Mouse (Mus musculus) embryonic facial prominence, embryonic 12.5 days (tissue): ENCODE measurements around the gene D630003M21Rik. TPM values are rescaled to one million over a fixed set of nuclear protein-coding genes. Genes with fewer than 3 reads are reported as not detected.

Experiments
- ATAC-seq: fragments of 200-750 bp; cut with Nextera tagmentation; 2 replicates; pipeline ENCODE4 v1.8.0; 2017; ENCODE audit not compliant: insufficient number of reproducible peaks, insufficient read depth, low FRiP score, low TSS enrichment
- H3K27ac ChIP-seq: fragments of 300-500 bp; sonication (generic); 2 replicates; pipeline ENCODE4 v1.5.1; 2016; ENCODE audit warnings: mild to moderate bottlenecking
- H3K27me3 ChIP-seq: fragments of 300-500 bp; sonication (generic); 2 replicates; pipeline ENCODE4 v1.6.1; 2016; ENCODE audit warnings: mild to moderate bottlenecking, moderate library complexity
- H3K36me3 ChIP-seq: fragments of 300-500 bp; sonication (generic); 2 replicates; pipeline ENCODE4 v1.6.1; 2016; ENCODE audit warnings: mild to moderate bottlenecking
- H3K4me1 ChIP-seq: fragments of 300-500 bp; sonication (generic); 2 replicates; pipeline ENCODE4 v1.6.1; 2016
- H3K4me2 ChIP-seq: fragments of 300-500 bp; sonication (generic); replicated peaks from 2 replicates; pipeline ENCODE4 v1.6.1; 2016; ENCODE audit warnings: mild to moderate bottlenecking, moderate library complexity
- H3K4me3 ChIP-seq: fragments of 300-500 bp; sonication (generic); 2 replicates; pipeline ENCODE4 v1.5.1; 2016; ENCODE audit warnings: mild to moderate bottlenecking
- H3K9ac ChIP-seq: fragments of 300-500 bp; sonication (generic); 2 replicates; pipeline ENCODE4 v1.6.1; 2016; ENCODE audit warnings: mild to moderate bottlenecking, moderate library complexity
- H3K9me3 ChIP-seq: fragments of 300-500 bp; sonication (generic); 2 replicates; pipeline ENCODE4 v1.6.1; 2016; ENCODE audit warnings: mild to moderate bottlenecking, moderate library complexity
- WGBS: fragments of 180-500 bp; shearing (Covaris S2); methylation state at CpG from one replicate; pipeline ENCODE4 v1.1.7; 2016; 5-methylcytosine and 5-hydroxymethylcytosine counted together
- polyA plus RNA-seq: library from polyadenylated mRNA; unstranded; fragments of >200 nt; fragmentation: Nextera tagmentation; extraction: Ambion mirVana; gene quantifications from 2 replicates; pipeline ENCODE4 v1.2.1, GENCODE M21; 2016

Gene D630003M21Rik
- polyA plus RNA-seq, 1 experiment from 2014 or later, result 5.9 TPM

DNA sequence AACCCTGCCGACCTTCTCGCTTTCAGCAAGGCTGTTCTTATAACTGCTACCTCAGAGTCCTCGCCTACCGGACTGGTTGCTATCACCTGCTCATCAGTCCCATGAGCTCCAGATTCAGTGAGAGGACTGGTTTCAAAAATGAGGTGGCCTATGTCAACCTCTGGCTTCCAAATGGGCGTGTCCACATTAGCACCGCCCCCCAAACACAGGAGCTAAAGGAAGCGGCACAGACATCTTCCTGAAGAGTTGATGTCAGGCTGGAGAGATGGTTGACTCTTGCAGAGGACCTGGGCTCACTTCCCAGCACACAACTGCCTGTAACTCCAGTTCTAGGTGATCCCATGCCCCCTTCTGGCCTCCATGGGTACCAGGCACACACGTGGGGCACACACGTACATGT is 52.3 kb downstream of the D630003M21Rik start:
- Histone ChIP-seq H3K4me1 (0 out of 2 replicates have a peak, but pooled peaks cover 5% of the 10 kb centered on the region), H3K4me2 (no peak overlapping the region), H3K27ac (no peak overlapping the region), H3K27me3 (no peaks in the 10 kb centered on the region), H3K4me3 (no peak overlapping the region), H3K9ac (no peak overlapping the region), H3K36me3 (no peaks in the 10 kb centered on the region), H3K9me3 (no peaks in the 10 kb centered on the region)
- ATAC-seq, result no peak
- 89% methylated on average over 9 of the region's 9 CpGs for WGBS

DNA sequence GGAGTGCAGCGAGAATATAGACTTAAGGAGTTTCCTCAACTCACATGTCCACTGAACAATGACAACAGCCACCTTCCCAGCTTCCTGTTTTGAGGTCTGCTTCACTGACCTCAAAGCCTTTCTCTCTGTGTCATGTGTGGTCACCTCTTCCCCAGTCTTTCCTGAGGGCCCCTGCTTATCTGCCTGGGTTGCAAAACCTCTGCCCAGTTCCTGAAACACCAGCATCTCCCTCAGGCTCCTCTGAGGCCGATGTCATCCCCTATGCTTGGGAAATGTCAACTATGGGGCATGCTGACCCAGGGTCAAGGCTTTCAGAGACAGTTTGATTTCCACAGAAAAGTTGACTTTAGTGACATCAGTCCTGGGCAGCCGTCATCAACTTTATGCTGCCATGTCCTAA is 53.6 kb downstream of the D630003M21Rik start:
- Histone ChIP-seq H3K4me3 (no peak overlapping the region), H3K4me2 (no peak overlapping the region), H3K4me1 (0 out of 2 replicates have a peak, but pooled peaks cover 5% of the 10 kb centered on the region), H3K36me3 (no peaks in the 10 kb centered on the region), H3K27ac (no peak overlapping the region), H3K27me3 (no peaks in the 10 kb centered on the region), H3K9me3 (no peaks in the 10 kb centered on the region), H3K9ac (no peak overlapping the region)
- no peak for ATAC-seq
- 72% methylated on average over 3 of the region's 3 CpGs for WGBS

DNA sequence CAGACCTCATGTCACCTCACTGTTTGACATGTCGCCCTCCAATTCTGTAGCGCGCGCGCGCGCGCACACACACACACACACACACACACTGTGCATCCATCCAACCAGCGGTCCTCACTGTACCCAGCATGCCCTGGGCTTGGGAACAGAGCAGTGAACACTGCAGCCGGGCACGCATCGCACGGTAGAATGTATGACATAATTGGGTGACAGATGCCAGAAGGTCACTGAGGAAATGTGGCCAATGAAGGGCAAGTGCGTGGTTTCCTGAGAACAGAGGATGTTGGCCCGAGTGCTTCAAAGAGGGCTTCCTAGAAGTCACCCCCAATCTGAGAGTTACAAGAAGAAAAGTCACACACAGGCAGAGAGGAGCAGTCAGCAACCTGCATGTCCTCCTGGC is 54.1 kb downstream of the D630003M21Rik start:
- Histone ChIP-seq H3K9ac (no peak overlapping the region), H3K4me3 (no peak overlapping the region), H3K4me1 (0 out of 2 replicates have a peak, but pooled peaks cover 5% of the 10 kb centered on the region), H3K36me3 (no peaks in the 10 kb centered on the region), H3K4me2 (no peak overlapping the region), H3K27ac (no peak overlapping the region), H3K27me3 (no peaks in the 10 kb centered on the region), H3K9me3 (no peaks in the 10 kb centered on the region)
- 87% methylated on average over 15 of the region's 15 CpGs for WGBS
- ATAC-seq, result no peak

DNA sequence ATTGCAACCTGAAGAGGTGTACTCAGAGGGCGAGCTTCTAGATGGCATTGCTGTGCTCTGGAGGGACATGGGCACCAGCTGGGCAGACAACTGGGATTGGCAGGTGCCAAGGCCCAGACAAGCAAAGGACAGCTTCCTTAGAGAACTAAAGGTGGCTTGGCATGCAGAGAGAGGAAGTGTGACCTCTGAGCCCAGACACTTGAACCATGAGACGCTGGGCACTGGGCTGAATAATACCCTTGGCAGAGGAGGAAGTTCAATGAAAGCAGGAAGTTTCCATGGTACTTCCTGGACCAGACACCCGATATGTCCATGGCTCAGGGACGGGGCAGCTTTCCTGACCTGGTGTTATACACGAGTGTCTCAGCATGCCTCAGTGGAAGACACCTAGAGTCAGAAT is 54.6 kb downstream of the D630003M21Rik start:
- no peak overlapping the region for H3K4me2 ChIP-seq
- no peak overlapping the region for H3K4me3 ChIP-seq
- 71% methylated on average over 5 of the region's 5 CpGs for WGBS
- H3K4me1 ChIP-seq, result peaks cover 3% of the 10 kb centered on the region; the same call in 1 of the 2 replicates
- H3K27me3 ChIP-seq, result no peaks in the 10 kb centered on the region
- no peak for ATAC-seq
- H3K36me3 ChIP-seq, result no peaks in the 10 kb centered on the region
- no peak overlapping the region for H3K9ac ChIP-seq
- no peak overlapping the region for H3K27ac ChIP-seq
- H3K9me3 ChIP-seq, result no peaks in the 10 kb centered on the region

DNA sequence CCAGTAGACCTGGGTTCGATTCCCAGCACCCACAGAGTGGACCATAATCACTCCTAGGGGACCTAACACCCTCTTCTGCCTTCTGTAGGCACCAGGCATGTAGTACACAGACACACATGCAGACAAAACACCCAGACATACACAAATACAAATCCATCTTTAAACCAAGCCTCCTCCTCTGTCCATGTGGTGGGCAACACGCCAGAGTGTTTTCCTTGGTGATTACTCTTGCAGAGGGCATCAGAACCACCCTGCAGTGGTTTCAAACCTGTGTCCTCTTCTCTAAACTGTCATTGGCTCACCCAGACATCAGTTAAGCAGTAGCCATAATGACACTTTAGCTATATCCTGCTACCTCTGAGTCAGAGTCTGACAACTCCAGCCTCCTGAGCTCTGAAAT is 58.6 kb downstream of the D630003M21Rik start:
- H3K4me2 ChIP-seq, result no peak overlapping the region

DNA sequence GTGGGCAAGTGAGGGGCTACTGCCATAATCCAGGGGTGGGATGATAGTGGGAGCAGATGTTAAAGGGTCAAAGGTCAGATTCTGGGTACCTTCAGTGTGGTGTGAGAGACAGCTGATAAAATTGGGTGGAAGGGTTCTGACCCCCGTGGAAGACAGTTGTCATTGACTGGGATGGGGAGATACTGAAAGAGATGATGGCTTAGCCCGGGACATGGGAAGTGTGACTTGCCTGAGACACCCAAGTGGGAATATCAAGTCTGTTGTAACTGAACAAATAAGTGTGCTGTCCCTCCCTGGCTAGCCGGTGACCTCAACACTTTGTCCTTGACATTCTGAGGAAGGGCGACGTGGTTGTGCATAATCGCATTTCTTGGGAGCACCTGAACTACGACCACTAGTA is 59.3 kb downstream of the D630003M21Rik start:
- H3K9me3 ChIP-seq, result no peaks in the 10 kb centered on the region
- WGBS, result 86% methylated on average over 7 of the region's 7 CpGs
- H3K36me3 ChIP-seq, result no peaks in the 10 kb centered on the region
- no peaks in the 10 kb centered on the region for H3K27me3 ChIP-seq
- H3K4me1 ChIP-seq, result peaks cover 8% of the 10 kb centered on the region; the same call in 1 of the 2 replicates
- no peak overlapping the region for H3K4me3 ChIP-seq
- H3K4me2 ChIP-seq, result no peak overlapping the region
- H3K9ac ChIP-seq, result no peak overlapping the region
- no peak overlapping the region for H3K27ac ChIP-seq
- no peak for ATAC-seq

More for the DNA sequence above, 58.6 kb downstream of the D630003M21Rik start:
- H3K4me3 ChIP-seq, result no peak overlapping the region
- H3K9ac ChIP-seq, result no peak overlapping the region
- H3K27ac ChIP-seq, result no peak overlapping the region
- no peaks in the 10 kb centered on the region for H3K27me3 ChIP-seq
- no peaks in the 10 kb centered on the region for H3K36me3 ChIP-seq
- peaks cover 8% of the 10 kb centered on the region; the same call in 1 of the 2 replicates for H3K4me1 ChIP-seq
- no peak for ATAC-seq
- WGBS, result 84% methylated on average over 2 of the region's 2 CpGs
- H3K9me3 ChIP-seq, result no peaks in the 10 kb centered on the region

DNA sequence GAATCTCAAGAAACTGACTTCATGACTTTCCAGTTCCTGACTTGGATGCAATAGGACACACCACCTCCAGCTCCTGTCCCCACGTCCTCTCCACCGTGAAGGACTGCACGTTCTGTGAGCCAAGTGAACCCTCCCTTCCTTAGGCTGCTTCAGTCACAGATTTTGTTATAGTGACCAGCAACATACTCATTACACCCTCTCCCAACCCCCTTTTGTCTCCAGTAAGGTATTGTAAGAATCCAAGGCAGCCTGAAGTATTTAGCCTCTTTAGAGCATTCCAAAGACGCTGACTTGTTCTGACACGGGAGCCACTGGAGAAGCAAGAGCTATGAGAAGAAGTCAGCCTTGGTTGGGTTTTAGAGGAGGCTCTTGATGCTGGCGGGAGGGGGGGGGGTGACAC is 59.7 kb downstream of the D630003M21Rik start:
- Histone ChIP-seq H3K4me1 (peaks cover 8% of the 10 kb centered on the region; the same call in 1 of the 2 replicates), H3K27ac (no peak overlapping the region), H3K4me3 (no peak overlapping the region), H3K9me3 (no peaks in the 10 kb centered on the region), H3K9ac (no peak overlapping the region), H3K36me3 (no peaks in the 10 kb centered on the region), H3K4me2 (no peak overlapping the region), H3K27me3 (no peaks in the 10 kb centered on the region)
- ATAC-seq, result no peak
- 80% methylated on average over 6 of the region's 6 CpGs for WGBS

DNA sequence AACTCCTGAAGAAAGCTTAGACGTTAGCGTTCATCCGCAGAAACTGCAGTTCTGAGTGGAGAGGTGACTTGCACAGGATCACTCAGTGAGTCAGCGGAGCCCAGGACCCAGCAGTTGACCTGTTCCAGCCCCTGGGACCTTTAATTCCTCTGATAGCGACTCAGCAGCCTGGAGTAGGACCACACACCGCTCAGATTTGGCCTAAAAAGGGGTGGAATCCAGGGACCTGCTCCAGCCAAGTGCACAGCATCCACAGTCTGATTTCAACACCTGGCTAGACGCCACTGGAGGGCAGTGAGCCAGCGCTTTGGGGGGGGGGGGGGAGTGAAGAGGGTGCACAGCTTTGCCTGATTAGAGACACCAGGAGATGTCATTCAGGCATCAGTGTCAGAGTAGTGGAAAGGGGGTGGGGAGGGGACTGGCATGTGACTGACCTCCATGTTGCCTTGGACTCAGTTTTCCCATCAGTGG is 60.2 kb downstream of the D630003M21Rik start:
- H3K27ac ChIP-seq, result no peak overlapping the region
- WGBS, result 73% methylated on average over 8 of the region's 8 CpGs
- H3K4me2 ChIP-seq, result no peak overlapping the region
- H3K27me3 ChIP-seq, result no peaks in the 10 kb centered on the region
- no peak for ATAC-seq
- no peaks in the 10 kb centered on the region for H3K9me3 ChIP-seq
- no peak overlapping the region for H3K4me3 ChIP-seq
- H3K4me1 ChIP-seq, result peaks cover 8% of the 10 kb centered on the region; the same call in 1 of the 2 replicates
- no peak overlapping the region for H3K9ac ChIP-seq
- no peaks in the 10 kb centered on the region for H3K36me3 ChIP-seq

DNA sequence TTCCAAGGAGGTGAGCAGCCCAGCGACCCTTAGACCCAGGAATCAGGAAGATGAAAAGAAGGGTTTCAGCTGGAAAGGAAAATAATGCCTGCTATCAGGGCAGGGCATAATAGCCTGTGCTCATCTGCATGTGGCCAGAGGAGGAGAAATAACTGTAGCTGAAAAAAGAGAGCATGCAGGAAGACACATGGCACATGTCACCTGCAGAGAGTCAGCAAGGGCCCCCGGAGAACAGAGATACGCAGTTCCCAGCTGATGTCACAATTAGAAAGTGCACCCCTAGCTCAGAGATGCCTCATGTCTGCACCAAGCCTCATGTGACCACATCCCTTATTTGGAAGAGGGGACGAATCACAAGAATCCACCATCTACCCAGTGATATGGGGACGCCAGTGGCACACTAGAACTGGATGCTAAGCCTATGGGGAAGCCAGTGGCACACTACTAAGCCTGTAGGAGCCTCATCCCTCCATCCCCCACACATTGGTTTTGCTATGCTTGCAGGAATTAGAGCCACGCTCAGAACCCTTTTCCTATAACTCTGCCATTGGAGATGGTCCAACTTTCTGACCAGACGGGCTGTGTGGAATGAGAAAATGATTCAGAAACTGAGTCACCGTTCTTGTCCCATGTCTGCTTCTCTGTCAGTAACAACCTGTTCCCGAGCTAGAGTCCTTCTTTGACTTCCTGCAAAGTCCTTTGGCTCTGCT is 61.4 kb downstream of the D630003M21Rik start:
- no peak for ATAC-seq
- H3K4me1 ChIP-seq, result peaks cover 8% of the 10 kb centered on the region; the same call in 1 of the 2 replicates
- H3K4me3 ChIP-seq, result no peak overlapping the region

DNA sequence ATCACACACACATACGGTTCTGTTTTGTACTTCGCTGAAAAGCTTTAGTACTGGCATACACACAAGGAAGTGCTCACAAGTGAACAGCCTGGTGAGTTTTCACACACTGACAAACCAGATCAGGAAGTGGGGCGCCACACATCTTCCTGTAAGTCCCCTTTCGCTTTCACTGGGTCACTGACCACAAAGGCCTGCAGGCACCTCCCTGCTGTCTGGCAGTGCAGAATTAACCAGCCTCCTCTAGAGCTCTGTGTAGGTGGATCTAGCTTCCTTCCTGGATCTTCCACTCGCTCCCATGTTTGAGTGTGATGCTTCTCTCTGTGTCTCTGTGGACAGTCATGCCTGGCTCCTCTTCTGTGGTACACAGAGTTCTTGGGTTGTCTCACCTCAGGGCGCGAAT is 62.4 kb downstream of the D630003M21Rik start:
- H3K27ac ChIP-seq, result no peak overlapping the region
- H3K4me3 ChIP-seq, result no peak overlapping the region
- 73% methylated on average over 7 of the region's 7 CpGs for WGBS
- H3K9me3 ChIP-seq, result no peaks in the 10 kb centered on the region
- no peak for ATAC-seq
- H3K27me3 ChIP-seq, result no peaks in the 10 kb centered on the region
- no peaks in the 10 kb centered on the region for H3K36me3 ChIP-seq
- no peak overlapping the region for H3K4me2 ChIP-seq
- H3K4me1 ChIP-seq, result peaks cover 8% of the 10 kb centered on the region; the same call in 1 of the 2 replicates
- H3K9ac ChIP-seq, result no peak overlapping the region

More for the DNA sequence above, 61.4 kb downstream of the D630003M21Rik start:
- Histone ChIP-seq H3K36me3 (no peaks in the 10 kb centered on the region), H3K27ac (no peak overlapping the region), H3K9me3 (no peaks in the 10 kb centered on the region), H3K9ac (no peak overlapping the region), H3K4me2 (no peak overlapping the region), H3K27me3 (no peaks in the 10 kb centered on the region)
- 73% methylated on average over 9 of the region's 9 CpGs for WGBS

DNA sequence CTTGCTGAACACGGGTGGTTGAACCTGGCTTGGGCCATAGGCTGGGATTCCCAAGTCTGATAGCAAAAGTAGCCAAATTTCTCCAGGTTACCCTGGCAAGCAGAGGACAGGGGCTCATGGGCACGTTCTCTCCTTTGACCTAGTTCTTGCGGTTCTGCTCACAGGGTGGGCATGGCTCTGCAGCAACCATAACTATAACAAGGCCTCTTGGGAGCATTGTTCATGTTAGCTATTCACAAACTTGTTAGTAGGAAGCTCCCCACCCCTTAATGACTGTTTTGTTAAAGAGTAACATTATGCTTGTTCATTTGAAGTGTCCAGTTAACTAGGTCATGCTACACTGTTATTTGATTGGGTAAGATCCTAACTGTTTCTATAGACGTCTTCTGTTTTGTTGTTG is 63.2 kb downstream of the D630003M21Rik start:
- no peak overlapping the region for H3K9ac ChIP-seq
- no peak for ATAC-seq
- no peaks in the 10 kb centered on the region for H3K9me3 ChIP-seq
- no peak overlapping the region for H3K4me2 ChIP-seq
- no peak overlapping the region for H3K27ac ChIP-seq
- H3K4me3 ChIP-seq, result no peak overlapping the region
- peaks cover 8% of the 10 kb centered on the region; the same call in 1 of the 2 replicates for H3K4me1 ChIP-seq
- H3K27me3 ChIP-seq, result no peaks in the 10 kb centered on the region
- no peaks in the 10 kb centered on the region for H3K36me3 ChIP-seq
- WGBS, result 80% methylated on average over 4 of the region's 4 CpGs

DNA sequence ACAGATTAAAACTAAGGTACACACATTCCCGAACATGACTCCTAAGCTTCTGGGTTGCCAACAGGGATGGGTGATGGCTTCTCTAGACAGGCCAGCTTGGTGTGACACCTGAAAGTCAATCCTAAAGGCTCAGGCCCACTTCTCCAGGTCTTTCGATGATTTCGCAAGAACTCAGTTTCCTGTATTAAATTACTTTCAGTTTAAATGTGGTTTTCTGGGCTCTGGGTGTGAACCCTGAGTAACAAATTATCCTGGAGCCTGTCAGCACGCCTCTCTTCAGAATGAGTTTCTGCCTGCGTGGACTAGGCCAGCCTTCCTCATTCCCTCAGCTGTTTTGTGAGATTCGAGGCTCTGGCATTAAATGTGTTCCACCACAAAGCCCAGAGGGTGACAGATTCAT is 66.0 kb downstream of the D630003M21Rik start:
- WGBS, result 74% methylated on average over 6 of the region's 6 CpGs
- Histone ChIP-seq H3K36me3 (no peaks in the 10 kb centered on the region), H3K4me2 (no peak overlapping the region), H3K9ac (no peak overlapping the region), H3K9me3 (no peaks in the 10 kb centered on the region), H3K4me1 (no peaks in the 10 kb centered on the region; the same call in 1 of the 2 replicates), H3K27ac (no peak overlapping the region), H3K4me3 (no peak overlapping the region), H3K27me3 (no peaks in the 10 kb centered on the region)
- no peak for ATAC-seq
